Mouse (Mus musculus): ENCODE results near the gene Dtx2.

Gene Dtx2

GRCm38 (mm10) chr5:135994725-135995687, at the start of gene Dtx2:
Gene Dtx2 (plus strand): TSS chr5:135994800.
- DNase-seq: peak; percentile 91

GRCm38 (mm10) chr5:135945916-135946408, 48.6 kb upstream of the Dtx2 start:
- DNase-seq: no peak

GRCm38 (mm10) chr5:135946621-135947020, 48.0 kb upstream of the Dtx2 start:
- DNase-seq: no peak

- DNase-seq: no peak
Observed at GRCm38 (mm10) chr5:135950710-135951412, 43.7 kb upstream of the Dtx2 start.

GRCm38 (mm10) chr5:135951660-135952059, 42.9 kb upstream of the Dtx2 start:
- no peak for DNase-seq

GRCm38 (mm10) chr5:135952830-135953229, 41.8 kb upstream of the Dtx2 start:
- no peak for DNase-seq

- no peak for DNase-seq
Observed at GRCm38 (mm10) chr5:135956300-135957206, 38.0 kb upstream of the Dtx2 start.

GRCm38 (mm10) chr5:135957207-135957974, 37.2 kb upstream of the Dtx2 start:
- DNase-seq: peak; percentile 98

GRCm38 (mm10) chr5:135958367-135958766, 36.2 kb upstream of the Dtx2 start:
- no peak for DNase-seq

- no peak for DNase-seq
Observed at GRCm38 (mm10) chr5:135959911-135960310, 34.7 kb upstream of the Dtx2 start.

- DNase-seq: no peak
Observed at GRCm38 (mm10) chr5:135960909-135961635, 33.5 kb upstream of the Dtx2 start.

- DNase-seq: no peak
Observed at GRCm38 (mm10) chr5:135962125-135962491, 32.5 kb upstream of the Dtx2 start.

GRCm38 (mm10) chr5:135962492-135963279, 31.9 kb upstream of the Dtx2 start:
- DNase-seq: peak; percentile 99

- DNase-seq: no peak
Observed at GRCm38 (mm10) chr5:135963280-135963627, 31.3 kb upstream of the Dtx2 start.

- DNase-seq: no peak
Observed at GRCm38 (mm10) chr5:135965501-135965930, 29.1 kb upstream of the Dtx2 start.

GRCm38 (mm10) chr5:135966866-135967265, 27.7 kb upstream of the Dtx2 start:
- no peak for DNase-seq

GRCm38 (mm10) chr5:135968781-135969180, 25.8 kb upstream of the Dtx2 start:
- DNase-seq: no peak

GRCm38 (mm10) chr5:135970247-135970646, 24.4 kb upstream of the Dtx2 start:
- DNase-seq: no peak

GRCm38 (mm10) chr5:135971876-135972275, 22.7 kb upstream of the Dtx2 start:
- DNase-seq: no peak

- DNase-seq: no peak
Observed at GRCm38 (mm10) chr5:135974365-135974764, 20.2 kb upstream of the Dtx2 start, which contains the start of gene Ssc4d. Gene Ssc4d (minus strand): TSS chr5:135974531.

Data from layer of hippocampus, adult 9-11 months (tissue).